Mouse (Mus musculus) embryonic stem cell, embryonic (primary cell): ENCODE measurements around the gene Pik3cg.

ENCODE experiments used
- CTCF ChIA-PET, 4 experiments: fragments of 300-600 bp in 2 of 4; fragments of 350-600 bp in 2 of 4; sonication (Branson Sonifier 250); formaldehyde crosslinking; loops; one replicate each; lab custom pipeline; 2022; ENCODE audit warnings: inconsistent platforms in 2 of 4; lab: Charles Lee
- POLR2A ChIA-PET, 4 experiments: fragments of 300-600 bp in 2 of 4; fragments of 350-600 bp in 2 of 4; sonication (Branson Sonifier 250); formaldehyde crosslinking; loops; one replicate each; lab custom pipeline; 2022; ENCODE audit warnings: antibody characterized with exemption in 4 of 4, inconsistent platforms in 1 of 4; lab: Charles Lee

The Pik3cg gene

GRCm38 (mm10) chr12:32207141-32207540 is 1.3 kb downstream of the Pik3cg start:
- CTCF ChIA-PET: no interaction called here

GRCm38 (mm10) chr12:32203695-32204094 is 4.8 kb downstream of the Pik3cg start:
- CTCF ChIA-PET: no interaction called here
- POLR2A ChIA-PET: interaction anchor here in 3 of 4 experiments (0.7 to 1.7 kb wide), 4 partner anchors 34 to 254 kb away, joined by 3 to 5 read pairs (median 4); partner anchors contain the start of gene Hbp1 (in 2 of the 3)

More at GRCm38 (mm10) chr12:32207141-32207540, 1.3 kb downstream of the Pik3cg start:
- POLR2A ChIA-PET: no interaction called here

- ChIA-PET POLR2A (no interaction called here), CTCF (no interaction called here)
Observed at GRCm38 (mm10) chr12:32202583-32202982, 5.9 kb downstream of the Pik3cg start.

GRCm38 (mm10) chr12:32201932-32202331 is 6.5 kb downstream of the Pik3cg start:
- CTCF ChIA-PET: no interaction called here
- POLR2A ChIA-PET: interaction anchor here in 1 of 4 experiments (1.5 kb wide), 1 partner anchor 43 kb away, joined by 3 read pairs; no protein-coding TSS in a partner anchor

- CTCF ChIA-PET: no interaction called here
- POLR2A ChIA-PET: interaction anchor here in 1 of 4 experiments (1.5 kb wide), 1 partner anchor 44 kb away, joined by 3 read pairs; no protein-coding TSS in a partner anchor
Observed at GRCm38 (mm10) chr12:32201070-32201585, 7.3 kb downstream of the Pik3cg start.

GRCm38 (mm10) chr12:32200387-32201069 is 7.9 kb downstream of the Pik3cg start:
- CTCF ChIA-PET: no interaction called here

GRCm38 (mm10) chr12:32199422-32199821 is 9.0 kb downstream of the Pik3cg start:
- ChIA-PET POLR2A (no interaction called here), CTCF (no interaction called here)

More at GRCm38 (mm10) chr12:32200387-32201069, 7.9 kb downstream of the Pik3cg start:
- POLR2A ChIA-PET: interaction anchor here in 1 of 4 experiments (1.5 kb wide), 1 partner anchor 45 kb away, joined by 3 read pairs; no protein-coding TSS in a partner anchor

- POLR2A ChIA-PET: no interaction called here
- CTCF ChIA-PET: no interaction called here
Observed at GRCm38 (mm10) chr12:32198025-32198424, 10.4 kb downstream of the Pik3cg start.

GRCm38 (mm10) chr12:32195000-32195399 is 13.5 kb downstream of the Pik3cg start:
- ChIA-PET POLR2A (no interaction called here), CTCF (no interaction called here)

- POLR2A ChIA-PET: no interaction called here
- CTCF ChIA-PET: no interaction called here
Observed at GRCm38 (mm10) chr12:32194358-32194757, 14.1 kb downstream of the Pik3cg start.

- ChIA-PET POLR2A (no interaction called here), CTCF (interaction anchor here in 1 of 4 experiments (0.6 kb wide), 1 partner anchor 186 kb away, joined by 3 read pairs; no protein-coding TSS in a partner anchor)
Observed at GRCm38 (mm10) chr12:32190927-32191326, 17.5 kb downstream of the Pik3cg start.

- ChIA-PET CTCF (no interaction called here), POLR2A (no interaction called here)
Observed at GRCm38 (mm10) chr12:32187668-32188236, 20.7 kb downstream of the Pik3cg start.

- ChIA-PET CTCF (no interaction called here), POLR2A (interaction anchor here in 1 of 4 experiments (0.8 kb wide), 1 partner anchor 126 kb away, joined by 3 read pairs; the partner anchor contains the start of gene Prkar2b)
Observed at GRCm38 (mm10) chr12:32186627-32187255, 21.7 kb downstream of the Pik3cg start.

- CTCF ChIA-PET: no interaction called here
Observed at GRCm38 (mm10) chr12:32184874-32185273, 23.6 kb downstream of the Pik3cg start.

GRCm38 (mm10) chr12:32183584-32183983 is 24.9 kb downstream of the Pik3cg start:
- ChIA-PET CTCF (no interaction called here), POLR2A (no interaction called here)

More at GRCm38 (mm10) chr12:32184874-32185273, 23.6 kb downstream of the Pik3cg start:
- POLR2A ChIA-PET: interaction anchor here in 1 of 4 experiments (0.6 kb wide), 1 partner anchor 683 kb away, joined by 3 read pairs; no protein-coding TSS in a partner anchor

GRCm38 (mm10) chr12:32182632-32183419 is 25.6 kb downstream of the Pik3cg start:
- CTCF ChIA-PET: no interaction called here
- POLR2A ChIA-PET: interaction anchor here in 1 of 4 experiments (0.6 to 0.8 kb wide), 2 partner anchors 189 to 630 kb away, joined by 3 read pairs; no protein-coding TSS in a partner anchor

- ChIA-PET CTCF (no interaction called here), POLR2A (no interaction called here)
Observed at GRCm38 (mm10) chr12:32181885-32182284, 26.6 kb downstream of the Pik3cg start.

GRCm38 (mm10) chr12:32174437-32174836 is 34.0 kb downstream of the Pik3cg start:
- CTCF ChIA-PET: interaction anchor here in 1 of 4 experiments (0.5 kb wide), 1 partner anchor 376 kb away, joined by 4 read pairs; no protein-coding TSS in a partner anchor
- POLR2A ChIA-PET: no interaction called here

- ChIA-PET CTCF (no interaction called here), POLR2A (no interaction called here)
Observed at GRCm38 (mm10) chr12:32172826-32173225, 35.6 kb downstream of the Pik3cg start.
